Mouse (Mus musculus): ENCODE data around the gene Vmn2r6.
"Not testable (repeated sequence)": the region's sequence is repeated elsewhere in the genome, so short reads cannot be mapped to it uniquely, and the experiment has no call there.

The Vmn2r6 gene

GRCm38 (mm10) chr3:64565730-64566129 lies at the start of gene Vmn2r6:
Vmn2r6 (minus strand) TSS chr3:64565830.
- not testable (repeated sequence) for DNase-seq

- no peak for DNase-seq
These were observed 22.0 kb upstream of the Vmn2r6 start for GRCm38 (mm10) chr3:64587618-64588017.

- not testable (repeated sequence) for DNase-seq
These were observed 3.2 kb upstream of the Vmn2r6 start for GRCm38 (mm10) chr3:64568793-64569192.

- DNase-seq, result not testable (repeated sequence)
These were observed 42.0 kb downstream of the Vmn2r6 start for GRCm38 (mm10) chr3:64523585-64523984.

GRCm38 (mm10) chr3:64509742-64510141 lies 55.9 kb downstream of the Vmn2r6 start, which contains the start of gene Vmn2r5:
Vmn2r5 (minus strand) TSS chr3:64509842.
- not testable (repeated sequence) for DNase-seq
